Mouse (Mus musculus) R1 (cell line): Measurements from ENCODE around the gene Gtf2h4.

Experiments
- DNase-seq: peaks from one replicate; pipeline ENCODE4 v3.0.0-alpha.2; 2018; ENCODE audit warnings: low read depth, low spot score

Gene Gtf2h4

GRCm38 (mm10) chr17:35638475-35639190 is 34.9 kb downstream of the Gtf2h4 start:
- DNase-seq = peak; percentile 97

GRCm38 (mm10) chr17:35636363-35636762 is 37.2 kb downstream of the Gtf2h4 start:
- DNase-seq = peak; percentile 81

GRCm38 (mm10) chr17:35635699-35636111 is 37.8 kb downstream of the Gtf2h4 start:
- DNase-seq = peak; percentile 84

- DNase-seq = peak; percentile 45
These were observed 38.3 kb downstream of the Gtf2h4 start for GRCm38 (mm10) chr17:35635202-35635601.

- DNase-seq = peak; percentile 62
These were observed 39.5 kb downstream of the Gtf2h4 start for GRCm38 (mm10) chr17:35633992-35634391.

- no peak for DNase-seq
These were observed 47.0 kb downstream of the Gtf2h4 start, which contains the start of gene Gm9573 for GRCm38 (mm10) chr17:35626537-35626936. Gene Gm9573, minus strand, starts transcription at chr17:35626637.
